Comparison of ENCODE assay signal across 21 mouse cellular contexts in genomic region chr1:164966095-164966698, GRCm38 (mm10). TPM values are rescaled to one million over a fixed set of nuclear protein-coding genes. Genes with fewer than 3 reads are reported as not detected.
DNase-seq lines count a peak whose midpoint lies in the region; ATAC-seq and TF ChIP-seq lines count a peak whose summit lies in the region.
"Had no signal": no experiment of that assay in that cellular context is flagged by ENCODE, and none has a peak within 500 bp of the region (broad histone marks: within the 10 kb centered on the region; RNA-seq: fewer than 3 reads in every experiment).

No protein-coding gene starts in this region.

- H3K4me2 ChIP-seq in intestine, postnatal 0 days (replicated peaks; ENCODE audit: low read depth) = no peak overlapping the region
- no peak overlapping the region for H3K4me2 ChIP-seq in intestine, embryonic 16.5 days (ENCODE audit: low read depth, low read length)
- H3K4me2 ChIP-seq: limb, embryonic 15.5 days; lung, embryonic 14.5 days; midbrain, embryonic 12.5 days; neural tube, embryonic 13.5 days had no signal

- H3K27me3 ChIP-seq in intestine, postnatal 0 days (replicated peaks; ENCODE audit: control insufficient read depth, insufficient read depth, low read length) = no peaks in the 10 kb centered on the region
- H3K27me3 ChIP-seq in intestine, embryonic 16.5 days (replicated peaks; ENCODE audit: control insufficient read depth, insufficient read depth, low read length) = no peaks in the 10 kb centered on the region
- H3K27me3 ChIP-seq: limb, embryonic 15.5 days; neural tube, embryonic 13.5 days had no signal

- no peaks in the 10 kb centered on the region for H3K9me3 ChIP-seq in intestine, postnatal 0 days (ENCODE audit: control insufficient read depth)
- no peaks in the 10 kb centered on the region for H3K9me3 ChIP-seq in intestine, embryonic 16.5 days (ENCODE audit: control insufficient read depth, low read length)
- H3K9me3 ChIP-seq: limb, embryonic 15.5 days; midbrain, embryonic 12.5 days; neural tube, embryonic 13.5 days had no signal

- DNase-seq in lung, postnatal 25 days (ENCODE audit: low spot score) = peak; percentile 14
- DNase-seq in lung, postnatal 4 days = no peak
- DNase-seq in thymus, postnatal 36 days = peak; percentile 55 to 68
- no peak for DNase-seq in layer of hippocampus, adult 9-10 months (ENCODE audit: low spot score)
- DNase-seq: cerebellum, adult 11-12 months; embryo, embryonic 11 days; heart, adult 18-20 months; lung, embryonic 14.5 days; right cerebral cortex, adult 18-20 months had no signal

- H3K27ac ChIP-seq in intestine, postnatal 0 days (ENCODE audit: low read depth, low read length) = no peak overlapping the region
- H3K27ac ChIP-seq in intestine, embryonic 16.5 days (ENCODE audit: low read length) = no peak overlapping the region
- H3K27ac ChIP-seq: limb, embryonic 15.5 days; midbrain, embryonic 12.5 days; neural tube, embryonic 13.5 days had no signal

- H3K4me1 ChIP-seq in intestine, postnatal 0 days (replicated peaks; ENCODE audit: control insufficient read depth, insufficient read depth, low read length) = no peaks in the 10 kb centered on the region
- H3K4me1 ChIP-seq in intestine, embryonic 16.5 days (ENCODE audit: control insufficient read depth, insufficient read depth, low read length) = 0 out of 2 replicates have a peak, but pooled peaks cover 2% of the 10 kb centered on the region
- H3K4me1 ChIP-seq: limb, embryonic 15.5 days; midbrain, embryonic 12.5 days had no signal

- no peak for TF ChIP-seq CTCF in intestine, postnatal 0 days (IDR thresholded peaks at IDR 0.05; ENCODE audit: low read depth)

- no peak overlapping the region for H3K9ac ChIP-seq in intestine, postnatal 0 days (ENCODE audit: low read depth, low read length)
- no peak overlapping the region for H3K9ac ChIP-seq in intestine, embryonic 16.5 days (ENCODE audit: low read depth, low read length)
- H3K9ac ChIP-seq: limb, embryonic 15.5 days; lung, embryonic 14.5 days; midbrain, embryonic 12.5 days; neural tube, embryonic 13.5 days had no signal

- no peaks in the 10 kb centered on the region for H3K36me3 ChIP-seq in intestine, postnatal 0 days (ENCODE audit: control insufficient read depth, insufficient read depth)
- H3K36me3 ChIP-seq in intestine, embryonic 16.5 days (ENCODE audit: control insufficient read depth, insufficient read depth, low read length) = no peaks in the 10 kb centered on the region
- H3K36me3 ChIP-seq: limb, embryonic 15.5 days; midbrain, embryonic 12.5 days; neural tube, embryonic 13.5 days had no signal

- no peak overlapping the region for H3K4me3 ChIP-seq in intestine, postnatal 0 days (ENCODE audit: low read depth, low read length)
- H3K4me3 ChIP-seq in intestine, embryonic 16.5 days (ENCODE audit: low read length) = no peak overlapping the region
- H3K4me3 ChIP-seq: limb, embryonic 15.5 days; midbrain, embryonic 12.5 days; neural tube, embryonic 13.5 days had no signal

- WGBS in intestine, postnatal 0 days = 45% methylated on average over 8 of the region's 8 CpGs
- WGBS in intestine, embryonic 16.5 days = 44% methylated on average over 8 of the region's 8 CpGs

- ATAC-seq in granulocyte monocyte progenitor cell, adult 5-6 weeks (replicated peaks; ENCODE audit: poor library complexity, severe bottlenecking) = peak; percentile 89
- ATAC-seq in neutrophil, adult 5-6 weeks (ENCODE audit: extremely low read depth, insufficient number of reproducible peaks, low FRiP score, poor library complexity, severe bottlenecking) = peak; percentile 50; the same call in 1 of the 2 replicates
- no peak for ATAC-seq in intestine, postnatal 0 days
- ATAC-seq in intestine, embryonic 16.5 days = no peak

RNA-seq across cellular contexts. Expression of gene Xcl1, which starts 30.9 kb away (rescaled TPM):
- total RNA-seq in granulocyte monocyte progenitor cell, adult 5-6 weeks (2014; fragmentation: Nextera tagmentation) = not detected in 2 replicates
- not detected in 2 replicates for total RNA-seq in granulocyte monocyte progenitor cell, adult 5-6 weeks (2017)
- 5.9 TPM in 1 of 2 replicates, not detected in the other for total RNA-seq in neutrophil, adult 5-6 weeks (2017)
- polyA plus RNA-seq in intestine, postnatal 0 days (2015; fragmentation: Nextera tagmentation; extraction: Ambion mirVana) = 0.31 TPM in 1 of 2 replicates, not detected in the other
- polyA plus RNA-seq in intestine, embryonic 16.5 days (2015; fragmentation: Nextera tagmentation; extraction: Ambion mirVana) = 0.46 and 1.1 TPM in 2 replicates
- total RNA-seq: layer of hippocampus, adult 18-20 months; left cerebral cortex, adult 8-10 months had no signal
- polyA plus RNA-seq: frontal cortex, adult 2 months; heart, postnatal 0 days; intestine, embryonic 14.5 days; limb, embryonic 15.5 days; lung, embryonic 14.5 days; midbrain, embryonic 12.5 days; neural tube, embryonic 13.5 days had no signal

Comparison
In these comparisons a context has a peak if more than half of its experiments do, and no peak if none do; other contexts are left out.
1. DNase-seq: peak in lung, postnatal 25 days (single experiment) and thymus, postnatal 36 days (2 of 2); none in lung, postnatal 4 days (0 of 2) and layer of hippocampus, adult 9-10 months (single experiment).
2. ATAC-seq: peak in granulocyte monocyte progenitor cell, adult 5-6 weeks (single experiment) and neutrophil, adult 5-6 weeks (single experiment); none in intestine, postnatal 0 days (single experiment) and intestine, embryonic 16.5 days (single experiment).